Mouse (Mus musculus) CD4-positive, CD25-positive, alpha-beta regulatory T cell (primary cell): ENCODE results near the gene Cdk20. TPM values are rescaled to one million over a fixed set of nuclear protein-coding genes. Genes with fewer than 3 reads are reported as not detected.

Experiments
- polyA plus RNA-seq: library from polyadenylated mRNA; unstranded; fragments of 100-300 nt; shearing (Covaris generic); gene quantifications from one replicate; pipeline ENCODE4 v1.2.1, GENCODE M21; 2017

The Cdk20 gene
- polyA plus RNA-seq, result 7.4 TPM

GRCm38 (mm10) chr13:64432017-64432995 is at the start of gene Cdk20:
Gene Cdk20 (plus strand): TSS chr13:64432314.

Other genes starting within 250 kb of the Cdk20 start
- 6.1 TPM for gene Cdc14b, start 157.0 kb upstream of the Cdk20 start, polyA plus RNA-seq
- gene Aaed1, start 119.6 kb upstream of the Cdk20 start, polyA plus RNA-seq, result 36.2 TPM
- 9.4 TPM for gene Ctsl, start 61.4 kb upstream of the Cdk20 start, polyA plus RNA-seq
- gene Fam240b, start 65.5 kb downstream of the Cdk20 start, polyA plus RNA-seq, result not detected